Mouse (Mus musculus): Measurements from ENCODE around the gene Ppp2r1b.

Ppp2r1b gene

DNA sequence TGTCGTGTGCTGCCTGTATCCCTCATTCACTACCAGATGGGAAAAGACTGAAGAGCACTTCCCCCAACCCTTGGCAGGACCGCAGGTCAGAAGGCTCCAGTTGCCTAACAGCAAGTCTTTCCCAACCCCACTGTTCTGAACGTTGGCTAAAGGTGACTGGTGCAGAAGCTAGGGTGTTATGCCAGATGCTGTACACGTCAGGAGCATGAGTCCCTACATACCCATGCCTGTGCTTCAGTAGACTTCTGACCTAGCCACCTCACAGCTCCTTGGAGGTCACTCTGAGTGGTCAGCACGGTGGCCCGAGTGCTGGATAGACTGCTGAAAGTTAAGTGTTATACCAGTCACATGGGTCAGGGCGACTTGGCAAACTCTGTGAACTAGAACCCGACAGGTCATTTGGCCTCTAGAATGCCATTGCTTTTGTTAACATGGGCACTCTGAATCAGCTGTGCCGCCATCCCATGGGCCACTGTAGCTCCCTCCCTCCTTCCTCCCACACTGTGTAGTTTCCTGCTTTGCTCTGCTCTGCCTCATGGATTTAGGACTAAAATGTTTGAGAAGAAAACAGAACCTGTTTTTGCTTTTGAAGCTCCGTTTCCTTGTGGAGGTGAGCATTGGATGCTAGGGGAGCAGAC lies 9.9 kb upstream of the Ppp2r1b start:
- no peak for DNase-seq (ENCODE audit: extremely low spot score, low read depth, low spot score)

DNA sequence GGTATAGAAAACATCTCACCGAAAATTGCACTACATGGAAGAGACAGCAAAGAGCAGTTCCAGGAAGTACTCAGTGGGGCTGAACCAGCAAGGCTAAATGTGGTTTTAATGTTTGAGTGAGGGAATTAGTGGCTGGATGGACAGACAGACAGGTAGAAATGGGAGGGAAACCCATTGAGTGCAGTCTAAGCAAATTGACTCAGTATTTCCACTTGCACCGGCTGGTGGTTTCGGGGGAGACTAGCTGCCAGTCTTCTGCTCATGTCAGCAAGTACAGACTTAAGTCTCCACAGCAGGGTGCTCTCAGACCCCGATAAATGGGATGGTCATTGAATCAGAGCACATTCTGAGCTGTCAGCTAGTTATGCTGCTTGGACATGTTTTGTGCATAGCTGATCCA lies 9.0 kb upstream of the Ppp2r1b start:
- no peak for DNase-seq (ENCODE audit: extremely low spot score, low read depth, low spot score)

DNA sequence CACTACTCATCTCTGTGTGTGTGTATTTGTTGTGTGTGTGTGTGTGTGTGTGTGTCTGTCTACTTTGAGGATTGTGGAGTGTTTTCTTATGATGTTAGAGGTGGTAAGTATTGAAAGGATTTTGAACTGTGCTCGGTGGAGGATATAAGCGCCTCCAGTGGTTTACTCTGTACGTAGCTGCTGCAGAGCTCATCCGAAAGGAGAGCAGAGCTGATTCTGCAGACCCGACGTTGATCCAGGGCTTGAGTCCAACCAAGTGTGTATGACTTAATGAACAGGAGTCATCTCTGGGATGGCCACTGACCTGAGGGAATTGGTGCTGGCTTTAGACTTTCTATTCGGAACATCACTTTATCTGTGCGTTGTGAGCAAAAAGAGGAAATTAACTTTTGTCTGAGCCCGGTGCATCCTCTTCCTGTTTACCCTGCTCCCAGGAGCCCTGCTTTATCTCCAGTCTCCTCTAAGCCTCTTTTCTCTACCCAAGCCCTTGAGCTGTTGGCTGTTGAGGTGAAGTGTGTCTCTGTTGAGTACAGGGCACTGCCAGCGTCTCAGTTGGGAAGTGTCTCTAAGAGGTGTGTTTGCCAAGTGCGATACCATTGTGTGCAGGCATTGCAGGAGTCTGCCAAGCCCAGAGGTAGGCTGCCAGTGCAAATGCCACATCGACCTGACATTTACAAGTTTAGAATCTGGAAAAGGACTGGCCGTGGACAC lies 3.9 kb upstream of the Ppp2r1b start:
- no peak for DNase-seq (ENCODE audit: extremely low spot score, low read depth, low spot score)

DNA sequence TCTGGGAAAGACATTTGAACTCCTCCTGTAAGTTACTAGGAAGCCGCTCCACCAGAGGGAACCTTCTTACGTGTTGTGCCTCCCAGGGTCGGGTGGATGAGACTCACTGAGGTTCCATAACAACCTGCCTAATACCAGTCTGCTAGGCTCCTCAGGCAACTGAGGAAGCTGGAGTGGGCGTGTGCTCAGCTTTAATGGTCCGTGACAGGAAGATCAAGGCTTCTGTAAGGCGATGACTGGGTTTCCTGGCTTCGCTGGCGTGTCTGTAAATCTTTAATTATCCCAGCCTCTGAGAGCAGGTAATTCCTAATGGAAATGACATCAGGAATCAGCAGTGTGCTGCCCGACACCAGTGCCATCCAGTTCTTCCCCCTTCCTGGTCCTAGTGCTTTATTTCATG lies 446 bp downstream of the Ppp2r1b start:
- no peak for DNase-seq (ENCODE audit: extremely low spot score, low read depth, low spot score)

DNA sequence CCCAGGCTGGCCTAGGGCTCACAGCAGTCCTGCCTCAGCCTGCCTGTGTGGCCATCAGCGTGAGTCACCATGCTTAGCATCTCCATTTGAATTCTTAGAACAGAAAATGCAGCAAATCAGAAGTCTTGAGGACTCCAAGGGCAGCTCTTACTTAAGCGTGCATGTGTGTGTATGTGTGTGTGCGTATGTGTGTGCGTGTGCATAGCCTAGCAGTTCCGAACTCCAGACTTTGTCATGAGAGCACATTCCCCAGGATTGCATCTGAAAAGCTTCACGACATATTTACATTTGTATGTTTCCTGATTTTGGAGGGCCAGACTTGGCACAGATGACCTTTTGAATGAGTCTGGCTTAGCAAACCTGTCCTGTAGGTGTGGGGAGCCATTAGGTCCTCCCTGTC lies 2.0 kb downstream of the Ppp2r1b start:
- no peak for DNase-seq (ENCODE audit: extremely low spot score, low read depth, low spot score)

DNA sequence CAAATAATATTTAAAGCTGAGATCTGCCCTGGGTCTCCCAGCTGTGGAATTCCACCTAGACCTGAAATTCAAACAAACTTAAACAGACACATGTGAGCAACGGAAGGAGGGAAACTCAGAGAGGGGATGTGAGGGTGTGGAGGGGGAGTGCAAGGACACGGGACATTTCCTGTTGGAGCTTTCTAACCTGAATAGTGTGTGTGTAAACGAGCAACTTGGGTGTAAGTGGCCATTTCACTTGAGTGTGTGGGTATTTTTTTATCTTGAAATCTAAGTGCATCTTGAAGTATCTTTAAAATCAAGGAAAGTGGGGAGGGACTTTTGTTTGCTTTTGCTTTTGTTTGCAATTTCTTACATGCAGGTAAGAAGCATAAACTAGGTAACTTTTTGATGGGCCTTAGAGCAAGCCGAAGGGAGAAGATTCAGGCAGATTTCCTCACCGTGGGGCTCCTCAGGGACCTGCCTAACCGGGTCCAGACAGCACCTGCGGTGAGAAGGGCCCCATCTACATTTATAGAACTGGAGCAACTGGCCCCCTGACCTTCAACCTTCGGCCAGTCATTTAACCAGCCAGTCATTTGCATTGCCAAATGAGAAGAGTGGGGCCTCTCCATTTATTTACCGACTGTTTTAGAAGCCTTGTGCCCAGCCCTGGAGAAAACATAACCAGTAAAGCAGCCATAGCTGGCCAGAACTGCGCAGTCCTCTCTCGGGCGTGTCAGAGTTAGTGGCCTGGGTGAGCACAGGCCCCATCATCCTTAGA lies 2.7 kb downstream of the Ppp2r1b start:
- DNase-seq (ENCODE audit: extremely low spot score, low read depth, low spot score): no peak

DNA sequence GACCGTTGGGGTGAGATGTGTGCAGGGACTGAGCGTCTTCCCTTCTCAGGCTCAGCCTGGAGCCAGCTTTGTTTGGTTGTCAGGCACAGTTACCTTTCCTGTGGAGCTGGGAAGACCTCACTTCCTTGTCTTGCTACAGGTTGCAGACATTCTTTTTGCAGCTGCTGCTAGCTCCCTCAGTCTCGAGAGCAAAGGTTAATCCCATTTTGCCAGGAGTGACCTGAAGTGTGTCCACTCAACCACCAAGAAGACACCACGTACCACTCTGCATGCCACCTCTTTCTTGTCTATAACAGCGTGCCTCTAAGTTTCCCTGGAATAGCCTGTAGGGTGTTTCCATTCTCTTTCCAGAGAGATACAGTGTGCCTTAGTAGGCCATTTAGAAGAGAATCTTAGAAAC lies 3.7 kb downstream of the Ppp2r1b start:
- no peak for DNase-seq (ENCODE audit: extremely low spot score, low read depth, low spot score)

DNA sequence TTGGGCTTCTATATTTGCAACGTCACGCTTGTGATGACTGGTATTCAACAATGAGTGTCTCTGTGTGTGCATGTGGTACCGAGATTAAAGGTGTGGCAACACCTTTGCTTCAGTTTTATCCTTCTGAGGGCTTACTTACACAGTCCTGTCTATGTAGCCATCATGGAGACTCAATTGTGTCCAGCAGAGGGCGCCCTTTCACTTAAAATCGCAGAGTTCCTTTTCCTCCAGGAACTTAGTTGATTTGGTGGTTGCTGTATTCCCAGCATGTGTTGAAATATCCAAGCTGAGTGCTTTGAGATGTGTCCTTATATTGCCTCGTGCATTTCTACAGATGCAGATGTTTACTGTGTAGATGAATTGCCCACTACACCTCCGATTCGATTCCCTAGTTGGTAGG lies 4.1 kb downstream of the Ppp2r1b start:
- peak; percentile 77 for DNase-seq (ENCODE audit: extremely low spot score, low read depth, low spot score)

DNA sequence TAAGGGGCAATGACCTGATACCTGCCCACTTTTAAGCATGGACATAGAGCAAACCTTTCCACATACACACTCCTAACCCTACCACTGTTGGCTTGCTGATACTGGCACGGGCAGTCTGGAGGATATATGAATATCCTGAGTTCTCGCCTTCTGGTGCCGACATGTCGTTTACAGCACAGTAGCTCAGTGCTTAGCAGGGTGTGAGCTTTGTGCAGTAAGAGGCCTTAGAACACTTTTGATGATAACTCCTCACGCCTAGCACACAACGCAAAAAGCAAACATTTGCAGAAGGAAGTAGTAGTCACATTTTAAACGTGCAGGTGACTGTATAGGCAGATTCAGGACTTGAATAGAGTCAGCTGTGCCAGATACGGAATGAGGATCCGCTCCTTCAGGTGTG lies 4.7 kb downstream of the Ppp2r1b start:
- no peak for DNase-seq (ENCODE audit: extremely low spot score, low read depth, low spot score)

DNA sequence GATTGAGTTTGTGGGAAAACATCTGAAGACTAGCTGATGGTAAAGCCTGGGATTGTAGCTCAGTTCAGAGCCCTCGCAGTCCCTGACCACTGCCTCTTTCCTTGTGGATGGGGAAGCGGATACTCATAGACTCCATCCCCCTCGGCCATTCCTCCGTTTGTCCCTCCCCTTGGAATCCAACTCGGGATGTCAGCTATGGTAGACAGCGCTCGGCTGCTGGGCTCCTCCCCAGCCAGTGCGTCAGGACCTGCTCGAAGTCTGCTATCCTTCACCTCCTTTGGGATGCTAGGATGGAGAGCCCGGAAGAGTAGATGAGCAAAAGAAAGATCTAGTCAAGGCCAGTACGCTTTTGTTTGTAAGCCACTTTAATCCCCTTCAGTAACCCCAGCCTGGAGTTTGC lies 5.2 kb downstream of the Ppp2r1b start:
- DNase-seq (ENCODE audit: extremely low spot score, low read depth, low spot score): no peak

DNA sequence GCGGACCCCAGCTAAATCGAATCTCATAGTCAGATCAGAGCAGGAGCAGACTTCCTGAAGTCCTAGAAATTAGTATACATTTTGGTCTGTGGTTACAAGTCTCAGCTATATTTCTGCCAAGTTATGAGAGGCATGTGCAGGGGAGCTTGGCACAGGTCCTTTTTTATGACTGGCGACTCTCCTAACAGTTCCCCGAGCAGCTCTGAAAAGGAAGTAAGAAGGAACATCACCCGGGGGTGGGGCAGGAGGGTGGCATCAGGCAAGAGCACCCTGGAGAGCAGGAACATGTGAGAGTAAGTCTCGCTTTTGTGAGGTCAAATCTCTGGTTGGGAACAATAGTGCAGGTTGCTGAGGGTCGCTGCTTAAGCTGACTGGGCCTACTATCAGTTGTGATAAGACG lies 5.6 kb downstream of the Ppp2r1b start:
- no peak for DNase-seq (ENCODE audit: extremely low spot score, low read depth, low spot score)

DNA sequence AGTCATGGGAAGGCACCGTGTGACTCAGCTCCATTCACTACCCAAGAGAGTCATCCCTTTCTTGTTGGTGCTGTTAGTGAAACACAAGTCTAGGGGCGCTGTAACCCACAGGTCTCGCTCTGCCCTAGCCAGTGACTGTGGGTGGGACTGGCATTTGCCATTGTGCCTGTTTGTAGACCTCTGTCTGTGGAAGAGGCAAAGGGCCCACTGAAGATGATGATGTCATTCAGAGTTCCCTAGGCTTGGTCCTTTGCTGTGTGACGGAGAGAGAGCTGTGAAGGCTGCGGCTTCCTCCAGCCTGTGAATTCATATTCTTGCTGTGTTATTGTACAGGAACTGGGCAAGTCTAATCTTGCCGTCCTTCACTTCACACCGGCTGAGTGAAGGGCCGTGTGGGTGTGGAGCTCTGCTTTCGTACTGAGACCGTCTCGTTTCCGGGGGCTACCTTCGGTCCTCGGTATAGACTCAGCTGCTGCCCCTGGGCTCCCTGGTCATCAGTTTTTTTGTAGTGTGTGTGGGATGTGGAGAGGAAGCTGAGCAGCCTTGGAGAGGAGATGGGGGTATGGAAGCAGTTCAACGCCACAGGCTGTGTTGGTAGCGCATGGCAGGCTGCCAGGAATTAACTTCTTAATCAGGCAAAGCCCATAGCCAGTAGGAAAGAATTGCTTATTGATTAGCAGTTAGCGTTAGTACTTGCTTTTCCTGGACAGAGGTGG lies 7.7 kb downstream of the Ppp2r1b start:
- no peak for DNase-seq (ENCODE audit: extremely low spot score, low read depth, low spot score)

DNA sequence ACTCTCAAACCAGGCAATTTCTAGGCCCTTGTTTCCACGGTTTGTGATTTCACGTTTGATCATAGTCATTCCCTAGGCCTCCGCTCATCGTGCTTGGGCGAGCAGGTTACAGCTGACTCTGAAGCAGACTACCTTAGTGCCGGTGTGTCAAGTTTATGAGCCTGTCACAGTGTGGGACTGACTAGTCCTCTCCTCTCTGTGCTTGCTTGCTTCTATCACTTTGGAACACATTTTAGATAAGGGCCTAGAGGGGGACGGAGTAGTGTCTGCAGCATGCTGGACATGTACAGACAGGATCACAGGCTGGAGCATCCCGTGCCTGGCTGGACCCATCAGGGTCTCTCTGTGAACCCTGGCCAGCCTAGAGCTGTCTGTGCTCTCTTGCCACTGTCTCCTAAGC lies 9.3 kb downstream of the Ppp2r1b start:
- no peak for DNase-seq (ENCODE audit: extremely low spot score, low read depth, low spot score)

DNA sequence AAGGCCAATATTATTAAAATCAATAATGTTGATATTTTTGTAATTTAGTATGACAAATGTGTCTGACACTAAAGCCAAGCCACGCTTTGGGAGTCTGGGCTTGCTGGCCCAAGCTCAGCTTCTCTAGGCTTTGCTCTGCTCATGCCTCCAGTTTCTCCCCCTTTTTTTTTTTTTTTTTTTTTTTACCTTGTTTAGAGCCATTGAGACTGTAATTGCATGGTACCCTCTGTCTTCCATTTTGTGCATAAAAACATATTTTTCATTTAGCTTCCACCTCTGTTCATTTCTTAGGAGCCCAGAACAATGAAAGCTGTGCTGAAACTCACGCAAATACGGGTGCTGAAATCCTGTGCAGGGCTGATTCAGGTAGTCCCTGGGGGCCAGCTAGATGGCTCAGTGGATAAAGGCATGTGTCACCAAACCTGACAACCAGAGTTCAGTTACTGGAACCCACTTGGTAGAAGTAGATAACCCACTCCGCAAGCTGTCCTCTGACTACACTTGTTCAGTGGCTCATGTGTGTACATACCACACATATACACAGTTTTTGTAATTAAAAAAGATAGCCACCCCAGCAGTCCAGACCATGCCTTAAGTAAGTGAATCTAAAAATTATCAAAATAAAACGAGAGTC lies 10.1 kb downstream of the Ppp2r1b start:
- no peak for DNase-seq (ENCODE audit: extremely low spot score, low read depth, low spot score)

DNA sequence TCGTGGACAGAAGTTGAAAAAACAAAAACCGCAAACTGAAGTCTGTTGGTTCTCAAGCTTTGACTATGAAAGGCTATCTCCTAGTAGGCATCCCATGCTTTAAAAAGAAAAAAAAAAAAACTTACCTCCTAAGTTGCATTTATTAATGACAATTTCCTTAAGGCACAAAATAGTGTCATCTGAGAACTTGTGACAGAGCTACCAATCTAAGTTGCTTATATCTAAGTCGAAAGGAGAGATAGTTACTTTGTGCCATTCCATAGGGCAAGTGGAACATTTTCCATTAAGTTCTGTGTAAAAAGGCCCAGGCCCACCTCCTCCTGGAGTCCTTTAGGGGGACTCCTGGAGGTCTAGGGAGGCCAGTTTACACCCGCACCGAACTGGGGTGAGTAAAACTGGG lies 10.7 kb downstream of the Ppp2r1b start:
- DNase-seq (ENCODE audit: extremely low spot score, low read depth, low spot score): no peak

DNA sequence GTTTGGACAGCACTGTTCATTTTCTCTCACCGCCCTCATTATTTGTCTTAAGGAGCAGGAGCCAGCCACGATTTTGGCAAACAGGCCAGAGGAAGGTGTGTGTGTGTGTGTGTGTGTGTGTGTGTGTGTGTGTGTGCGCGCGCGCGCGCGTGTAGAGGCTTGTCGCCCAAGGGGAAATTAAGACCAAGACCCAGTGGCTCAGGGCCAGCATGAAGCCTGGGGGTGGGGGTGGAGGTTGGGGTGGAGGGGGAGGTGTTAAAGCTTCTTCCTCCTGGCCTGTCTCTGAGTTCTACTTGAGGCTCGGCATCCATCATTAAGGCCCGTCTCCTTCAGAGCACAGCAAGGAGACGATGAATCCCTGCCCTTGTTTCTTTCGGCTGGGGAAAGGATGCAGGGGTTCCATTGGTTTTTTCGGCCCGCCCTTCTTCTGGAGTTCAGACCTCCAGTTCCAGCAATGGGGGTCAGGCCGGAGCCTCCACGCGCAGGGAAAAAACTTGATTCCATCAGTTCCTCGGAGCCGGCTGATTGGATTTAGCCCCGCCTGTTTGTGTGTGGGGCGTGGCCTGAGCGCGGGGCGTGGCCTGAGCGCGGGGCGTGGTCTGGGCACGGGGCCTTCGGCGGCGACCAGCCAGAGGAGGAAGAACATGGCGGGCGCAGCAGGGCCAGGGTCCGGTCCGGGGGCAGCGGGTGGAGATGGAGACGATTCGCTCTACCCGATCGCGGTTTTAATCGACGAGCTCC lies 11.4 kb downstream of the Ppp2r1b start:
- DNase-seq (ENCODE audit: extremely low spot score, low read depth, low spot score): no peak

DNA sequence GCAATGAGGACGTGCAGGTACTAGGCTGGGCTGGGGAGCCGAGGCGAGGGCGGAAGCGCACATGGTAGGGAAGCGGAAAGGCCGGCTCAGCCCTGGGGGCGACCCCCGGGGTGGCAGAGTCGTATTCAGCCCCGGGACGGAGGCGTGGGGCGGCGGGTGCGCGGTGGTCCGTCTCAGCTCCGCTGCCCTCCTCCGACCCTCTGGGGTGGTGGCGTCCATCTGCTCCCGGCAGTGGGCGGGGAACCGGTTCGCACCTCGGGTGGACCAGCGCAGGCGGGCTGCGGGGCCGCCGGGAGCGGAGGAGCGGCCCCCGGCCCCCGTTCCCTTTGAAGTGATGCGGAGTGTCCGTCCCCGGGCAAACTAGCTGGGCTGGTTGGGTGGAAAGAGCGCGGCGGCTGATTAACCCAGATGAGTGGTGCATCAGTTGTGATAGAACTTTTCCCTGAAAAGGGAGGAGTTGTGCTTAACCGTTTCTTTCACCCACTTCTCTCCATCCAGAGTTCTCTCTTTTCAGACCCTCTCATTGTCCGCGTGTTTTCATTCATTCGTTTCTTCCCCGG lies 12.1 kb downstream of the Ppp2r1b start:
- DNase-seq (ENCODE audit: extremely low spot score, low read depth, low spot score): no peak

DNA sequence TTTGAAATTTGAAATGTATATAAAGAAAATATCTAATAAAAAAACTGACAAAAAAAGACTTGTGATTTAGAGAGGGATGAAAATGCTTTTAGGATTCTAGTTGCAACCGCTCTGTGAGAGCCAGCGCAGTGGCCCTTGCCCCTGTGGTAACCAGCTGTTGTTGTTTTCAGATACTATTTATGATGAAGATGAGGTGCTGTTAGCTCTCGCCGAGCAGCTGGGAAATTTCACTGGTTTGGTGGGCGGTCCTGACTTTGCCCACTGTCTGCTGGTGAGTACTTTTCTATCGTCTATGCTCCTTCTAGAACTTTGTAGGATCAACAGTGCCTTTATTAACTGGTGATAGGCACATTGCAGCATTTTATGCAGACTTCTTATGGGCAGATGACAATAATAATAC lies 13.6 kb downstream of the Ppp2r1b start:
- DNase-seq (ENCODE audit: extremely low spot score, low read depth, low spot score): no peak

DNA sequence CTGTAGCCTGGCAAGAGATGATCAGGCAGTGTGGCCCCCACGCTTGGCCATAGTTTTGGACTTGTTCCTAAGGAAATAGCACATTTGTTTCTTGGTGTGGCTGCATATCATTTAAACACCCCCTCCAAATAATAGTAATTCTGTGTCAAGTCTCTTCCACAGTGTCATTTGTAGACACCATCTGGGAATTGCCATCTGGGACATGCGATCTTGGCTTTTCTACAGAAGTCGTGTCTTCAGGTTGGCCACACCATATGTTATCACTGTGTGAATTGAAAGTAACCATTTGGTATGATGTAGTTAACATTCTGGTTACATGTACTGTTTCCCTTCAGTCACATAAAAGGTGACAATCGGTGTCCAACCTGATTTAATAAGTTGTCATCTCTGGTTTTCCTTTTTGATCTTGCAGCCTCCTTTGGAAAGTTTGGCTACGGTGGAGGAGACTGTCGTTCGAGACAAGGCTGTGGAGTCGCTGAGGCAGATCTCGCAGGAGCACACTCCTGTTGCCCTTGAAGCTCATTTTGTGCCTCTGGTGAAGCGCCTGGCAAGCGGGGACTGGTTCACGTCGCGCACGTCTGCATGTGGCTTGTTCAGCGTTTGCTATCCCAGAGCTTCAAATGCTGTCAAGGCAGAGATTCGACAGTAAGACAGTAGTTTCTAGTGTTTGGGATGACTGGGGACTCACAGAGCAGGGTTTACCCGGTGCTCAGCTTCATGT lies 16.2 kb downstream of the Ppp2r1b start:
- DNase-seq (ENCODE audit: extremely low spot score, low read depth, low spot score): no peak

DNA sequence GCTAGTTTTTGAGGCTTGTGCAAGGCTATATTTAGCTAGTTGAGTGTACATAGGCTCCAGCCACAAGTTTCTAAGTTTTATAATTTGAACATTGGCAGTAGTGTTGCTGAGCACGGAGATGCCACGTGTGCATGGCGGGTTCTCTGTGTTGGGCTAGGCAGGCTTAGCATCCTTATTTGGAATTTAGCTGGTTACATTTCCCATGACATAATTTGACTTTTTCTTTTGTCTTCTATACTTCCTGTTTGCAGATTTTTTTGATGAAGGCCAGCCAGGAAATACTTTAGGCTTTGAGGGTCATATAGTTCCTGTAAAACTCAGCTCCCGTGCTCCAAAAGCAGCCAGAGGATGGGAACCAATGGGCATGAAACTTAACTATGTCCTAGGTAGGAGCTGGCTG lies 18.7 kb downstream of the Ppp2r1b start:
- DNase-seq (ENCODE audit: extremely low spot score, low read depth, low spot score): no peak
